Mouse (Mus musculus): Measurements from ENCODE around the gene Tmem30c.

- TF ChIP-seq POLR2A (IDR thresholded peaks at IDR 0.05; ENCODE audit: low read depth, low read length) (no peak), CTCF (conservative IDR thresholded peaks at IDR 0.05; ENCODE audit: insufficient read depth, insufficient read length, low read depth, low read length) (no peak)
Measured at GRCm38 (mm10) chr16:57303716-57304115, 11.1 kb upstream of the Tmem30c start.
